Mouse (Mus musculus) heart, postnatal 0 days (tissue): ENCODE data around the gene Cc2d2a.

ENCODE experiments used
- CTCF ChIP-seq: IDR thresholded peaks from 2 replicates; pipeline ENCODE4 v1.5.1; 2016; ENCODE audit warnings: antibody characterized with exemption, control low read depth, low read depth
- EP300 ChIP-seq: IDR thresholded peaks from 2 replicates; pipeline ENCODE4 v1.6.1; 2016; ENCODE audit warnings: antibody characterized with exemption, low read depth

DNA sequence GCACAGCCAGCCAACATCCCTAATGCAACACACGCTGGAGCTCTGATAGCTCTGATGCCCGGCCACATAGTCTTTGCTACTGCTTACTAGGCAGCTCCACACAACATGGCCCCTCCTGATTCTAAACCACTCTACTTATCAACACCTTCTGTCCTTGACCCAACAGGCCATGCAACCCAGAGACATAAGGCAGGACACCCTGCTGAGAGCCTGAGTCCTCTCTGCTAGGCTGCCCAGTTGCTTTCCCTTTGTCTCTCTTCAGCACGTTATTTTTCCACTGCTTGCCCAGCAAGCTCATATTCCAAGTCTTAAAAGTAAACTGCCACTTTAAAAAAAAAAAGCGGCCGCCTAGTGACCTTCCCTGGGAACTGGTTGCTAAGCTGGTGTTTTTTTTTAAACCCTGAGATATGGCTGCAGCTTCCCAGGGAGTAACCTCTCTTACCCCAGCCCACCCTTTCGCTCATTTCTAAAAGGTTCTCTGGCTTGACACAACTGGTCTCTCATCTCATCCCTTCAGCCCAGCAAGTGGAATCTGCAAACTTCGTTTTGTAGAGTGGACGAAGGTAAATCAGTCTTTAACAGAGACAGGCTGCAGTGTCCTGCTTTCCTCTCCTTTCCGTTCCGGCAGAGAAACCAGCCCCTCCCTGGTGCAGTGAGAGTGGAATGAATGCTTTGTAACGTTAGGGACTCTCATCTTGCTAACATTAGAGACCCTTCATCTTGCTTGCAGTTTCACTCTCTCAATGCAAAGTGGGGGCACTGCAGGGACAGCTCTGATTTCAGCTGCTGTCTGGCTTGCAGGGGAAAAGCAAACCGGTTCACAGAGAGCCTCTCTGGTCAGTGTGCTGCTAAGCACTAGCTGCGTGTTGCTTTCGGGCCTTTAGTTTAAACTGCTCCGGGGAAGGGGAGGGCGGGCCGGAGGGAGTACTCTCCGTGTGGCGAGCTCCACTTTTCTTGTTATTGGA is at the start of gene Cc2d2a:
- TF ChIP-seq CTCF (0 out of 2 replicates have a peak, but pooled peaks have one; percentile 5), EP300 (no peak)
